Comparison of ENCODE assay signal across 16 mouse cellular contexts in genomic region chr16:85086303-85086702, GRCm38 (mm10).
A peak's percentile ranks its signal among the peaks of the same experiment; 100 is the strongest.
DNase-seq lines count a peak whose midpoint lies in the region; ATAC-seq and TF ChIP-seq lines count a peak whose summit lies in the region.
"Had no signal": no experiment of that assay in that cellular context is flagged by ENCODE, and none has a peak within 500 bp of the region (broad histone marks: within the 10 kb centered on the region; RNA-seq: fewer than 3 reads in every experiment).

No protein-coding gene starts in this region.

- peaks cover 15% of the 10 kb centered on the region for H3K36me3 ChIP-seq in hindbrain, embryonic 13.5 days
- H3K36me3 ChIP-seq in hindbrain, embryonic 11.5 days (ENCODE audit: control insufficient read depth, insufficient read depth, low read length) = no peaks in the 10 kb centered on the region
- H3K36me3 ChIP-seq in kidney, adult 2 months (ENCODE audit: control insufficient read depth, insufficient read depth, low read length) = peaks cover 4% of the 10 kb centered on the region
- H3K36me3 ChIP-seq: intestine, embryonic 15.5 days; stomach, embryonic 15.5 days had no signal

- H3K4me3 ChIP-seq in hindbrain, embryonic 13.5 days = no peak overlapping the region
- no peak overlapping the region for H3K4me3 ChIP-seq in hindbrain, embryonic 11.5 days (ENCODE audit: low read depth, low read length)
- H3K4me3 ChIP-seq in kidney, adult 2 months (ENCODE audit: insufficient read depth, low read depth, low read length) = no peak overlapping the region
- H3K4me3 ChIP-seq: embryonic facial prominence, embryonic 13.5 days; intestine, embryonic 15.5 days; limb, embryonic 12.5 days; stomach, embryonic 15.5 days had no signal

- no peak for ATAC-seq in hindbrain, embryonic 13.5 days (ENCODE audit: low FRiP score)
- ATAC-seq in hindbrain, embryonic 11.5 days (ENCODE audit: low FRiP score) = no peak
- ATAC-seq: activated CD4-positive, CD25-positive, alpha-beta regulatory T cell, adult 4 months; intestine, embryonic 15.5 days had no signal

- H3K9ac ChIP-seq in hindbrain, embryonic 13.5 days = no peak overlapping the region
- H3K9ac ChIP-seq in hindbrain, embryonic 11.5 days (ENCODE audit: low read depth, low read length) = no peak overlapping the region
- H3K9ac ChIP-seq: embryonic facial prominence, embryonic 13.5 days; intestine, embryonic 15.5 days; limb, embryonic 12.5 days; liver, embryonic 14.5 days; stomach, embryonic 15.5 days had no signal

- H3K9me3 ChIP-seq in hindbrain, embryonic 13.5 days = no peaks in the 10 kb centered on the region
- H3K9me3 ChIP-seq in hindbrain, embryonic 11.5 days (ENCODE audit: control insufficient read depth, low read length) = no peaks in the 10 kb centered on the region
- H3K9me3 ChIP-seq: embryonic facial prominence, embryonic 13.5 days; intestine, embryonic 15.5 days; limb, embryonic 12.5 days; stomach, embryonic 15.5 days had no signal

- WGBS in hindbrain, embryonic 13.5 days = 87% methylated on average over 14 of the region's 14 CpGs
- WGBS in hindbrain, embryonic 11.5 days = 88% methylated on average over 14 of the region's 14 CpGs
- 43% methylated on average over 14 of the region's 14 CpGs for WGBS in kidney, adult 2 months

- TF ChIP-seq CTCF in kidney, adult 2 months (conservative IDR thresholded peaks at IDR 0.05; ENCODE audit: insufficient read depth, insufficient read length, low read depth, low read length) = no peak

- peak; percentile 37 for DNase-seq in adrenal gland, postnatal 14 days
- DNase-seq in adrenal gland, adult 18-20 months (ENCODE audit: low spot score in 2 of 2) = no peak
- no peak for DNase-seq in hindbrain, embryonic 11.5 days (ENCODE audit: low spot score)
- peak; percentile 23 to 45 for DNase-seq in kidney, postnatal 4 days
- DNase-seq in kidney, adult 2 months = no peak
- DNase-seq in ZHBTc4 (ENCODE audit: low read depth, low spot score) = peak; percentile 15
- DNase-seq in B cell, adult 2 months = no peak
- DNase-seq: right cerebral cortex, postnatal 14 days had no signal

- H3K27me3 ChIP-seq in hindbrain, embryonic 13.5 days = no peaks in the 10 kb centered on the region
- no peaks in the 10 kb centered on the region for H3K27me3 ChIP-seq in hindbrain, embryonic 11.5 days (ENCODE audit: control insufficient read depth, insufficient read depth, low read length)
- no peaks in the 10 kb centered on the region for H3K27me3 ChIP-seq in kidney, adult 2 months (replicated peaks; ENCODE audit: control insufficient read depth, insufficient read depth, low read length)
- H3K27me3 ChIP-seq: embryonic facial prominence, embryonic 13.5 days; intestine, embryonic 15.5 days; limb, embryonic 12.5 days; stomach, embryonic 15.5 days had no signal

- H3K4me2 ChIP-seq in hindbrain, embryonic 13.5 days = no peak overlapping the region
- no peak overlapping the region for H3K4me2 ChIP-seq in hindbrain, embryonic 11.5 days (replicated peaks; ENCODE audit: low read depth, low read length)
- H3K4me2 ChIP-seq: embryonic facial prominence, embryonic 13.5 days; heart, embryonic 11.5 days; intestine, embryonic 15.5 days; limb, embryonic 12.5 days; stomach, embryonic 15.5 days had no signal

- no peak for TF ChIP-seq POLR2A in kidney, adult 2 months (IDR thresholded peaks at IDR 0.05; ENCODE audit: low read depth, low read length)

- H3K27ac ChIP-seq in hindbrain, embryonic 13.5 days = 0 out of 2 replicates have a peak overlapping the region, but pooled peaks have one; percentile 8
- no peak overlapping the region for H3K27ac ChIP-seq in hindbrain, embryonic 11.5 days (ENCODE audit: low read depth, low read length)
- H3K27ac ChIP-seq in kidney, adult 2 months (ENCODE audit: insufficient read depth, low read depth, low read length) = no peak overlapping the region
- H3K27ac ChIP-seq: embryonic facial prominence, embryonic 13.5 days; intestine, embryonic 15.5 days; limb, embryonic 12.5 days; liver, embryonic 14.5 days; stomach, embryonic 15.5 days had no signal

- H3K4me1 ChIP-seq in hindbrain, embryonic 13.5 days (replicated peaks) = peaks cover 59% of the 10 kb centered on the region
- H3K4me1 ChIP-seq in hindbrain, embryonic 11.5 days (replicated peaks; ENCODE audit: control insufficient read depth, insufficient read depth, low read length) = no peaks in the 10 kb centered on the region
- peaks cover 18% of the 10 kb centered on the region for H3K4me1 ChIP-seq in kidney, adult 2 months (ENCODE audit: control insufficient read depth, insufficient read depth, low read length)
- H3K4me1 ChIP-seq: stomach, embryonic 15.5 days had no signal

Comparison
In these comparisons a context has a peak if more than half of its experiments do, and no peak if none do; other contexts are left out.
1. DNase-seq: peak in adrenal gland, postnatal 14 days (single experiment), kidney, postnatal 4 days (2 of 2) and ZHBTc4 (single experiment); none in adrenal gland, adult 18-20 months (0 of 2), hindbrain, embryonic 11.5 days (single experiment), kidney, adult 2 months (single experiment) and B cell, adult 2 months (0 of 2).